Mouse (Mus musculus): Measurements from ENCODE around the gene Upp1. TPM values are rescaled to one million over a fixed set of nuclear protein-coding genes. Genes with fewer than 3 reads are reported as not detected.

The Upp1 gene
- polyA plus RNA-seq, 1 experiment from 2014 or later, result 3.5 TPM

Other genes starting within 250 kb of the Upp1 start
- 0.08 and 0.21 TPM in 2 replicates for gene Pkd1l1, start 144.8 kb upstream of the Upp1 start, polyA plus RNA-seq (2015; fragmentation: Nextera tagmentation; extraction: Ambion mirVana)
- 10.2 and 11.3 TPM in 2 replicates for gene Hus1, start 106.9 kb upstream of the Upp1 start, polyA plus RNA-seq (2015; fragmentation: Nextera tagmentation; extraction: Ambion mirVana)
- gene Gm11992, start 69.5 kb upstream of the Upp1 start, polyA plus RNA-seq (2015; fragmentation: Nextera tagmentation; extraction: Ambion mirVana), result 0.73 and 0.77 TPM in 2 replicates
- not detected in 2 replicates for gene Sun3, start 69.1 kb upstream of the Upp1 start, polyA plus RNA-seq (2015; fragmentation: Nextera tagmentation; extraction: Ambion mirVana)
- 0.01 and 0.04 TPM in 2 replicates for gene Abca13, start 73.8 kb downstream of the Upp1 start, polyA plus RNA-seq (2015; fragmentation: Nextera tagmentation; extraction: Ambion mirVana)